Mouse (Mus musculus) layer of hippocampus, adult 2 months (tissue): ENCODE measurements around the gene Sv2a. TPM values are rescaled to one million over a fixed set of nuclear protein-coding genes. Genes with fewer than 3 reads are reported as not detected.
A peak's percentile ranks its signal among the peaks of the same experiment; 100 is the strongest.
"Not testable (repeated sequence)": the region's sequence is repeated elsewhere in the genome, so short reads cannot be mapped to it uniquely, and the experiment has no call there.

Experiments
- DNase-seq, 2 experiments: peaks; one replicate each; pipeline ENCODE4 v3.0.0; 2022; ENCODE audit warnings: low spot score in 2 of 2
- H3K27ac ChIP-seq: fragments of 200-600 bp; 2 replicates; pipeline ENCODE4 v1.8.1; 2022
- H3K4me3 ChIP-seq: fragments of 200-600 bp; 2 replicates; pipeline ENCODE4 v1.8.1; 2022; ENCODE audit warnings: mild to moderate bottlenecking
- CTCF ChIP-seq: fragments of 200-600 bp; conservative IDR thresholded peaks from 2 replicates; pipeline ENCODE4 v1.8.1; 2022; ENCODE audit warnings: antibody characterized with exemption, mild to moderate bottlenecking, moderate library complexity
- total RNA-seq, 2 experiments: library from RNA; stranded (reverse); gene quantifications; 2 replicates each; pipeline ENCODE4 v1.2.3; 2021

The Sv2a gene
- total RNA-seq, 2 experiments from 2014 or later: 352 to 370 TPM

GRCm38 (mm10) chr3:96161869-96162840, 18.8 kb upstream of the Sv2a start, which contains the start of gene Mtmr11:
Gene Mtmr11 (plus strand): TSS chr3:96162004.
- Histone ChIP-seq H3K27ac (peak within 1 kb of the TSS; percentile 68), H3K4me3 (peak within 1 kb of the TSS; percentile 58)
- no peak for DNase-seq
- no peak for TF ChIP-seq CTCF

GRCm38 (mm10) chr3:96163040-96163439, 17.9 kb upstream of the Sv2a start:
- no peak for DNase-seq
- TF ChIP-seq CTCF: no peak
- no peak overlapping the region for H3K4me3 ChIP-seq
- H3K27ac ChIP-seq: no peak overlapping the region

- no peak for DNase-seq
- Histone ChIP-seq H3K27ac (peak overlapping the region; percentile 64), H3K4me3 (no peak overlapping the region; the same call in 1 of the 2 replicates)
- no peak for TF ChIP-seq CTCF
Observed at GRCm38 (mm10) chr3:96168466-96169158, 12.3 kb upstream of the Sv2a start.

- no peak overlapping the region for H3K4me3 ChIP-seq
- no peak for TF ChIP-seq CTCF
- no peak for DNase-seq
- 0 out of 2 replicates have a peak overlapping the region, but pooled peaks have one; percentile 12 for H3K27ac ChIP-seq
Observed at GRCm38 (mm10) chr3:96170276-96170675, 10.7 kb upstream of the Sv2a start.

GRCm38 (mm10) chr3:96170976-96171545, 9.9 kb upstream of the Sv2a start:
- TF ChIP-seq CTCF: no peak
- Histone ChIP-seq H3K27ac (peak overlapping the region; percentile 98), H3K4me3 (peak overlapping the region; percentile 98)
- no peak for DNase-seq

- DNase-seq: no peak
- Histone ChIP-seq H3K27ac (peak overlapping the region; percentile 98), H3K4me3 (peak overlapping the region; percentile 98)
- no peak for TF ChIP-seq CTCF
Observed at GRCm38 (mm10) chr3:96171583-96172196, 9.3 kb upstream of the Sv2a start.

GRCm38 (mm10) chr3:96172197-96173178, 8.5 kb upstream of the Sv2a start, which contains the start of gene Sf3b4:
Gene Sf3b4 (plus strand): TSS chr3:96172332.
- peak; percentile 82 to 83 for DNase-seq
- Histone ChIP-seq H3K4me3 (peak within 1 kb of the TSS; percentile 98), H3K27ac (peak within 1 kb of the TSS; percentile 98)
- no peak for TF ChIP-seq CTCF

- DNase-seq: no peak
- peak overlapping the region; percentile 98 for H3K4me3 ChIP-seq
- TF ChIP-seq CTCF: no peak
- peak overlapping the region; percentile 98; the same call in 1 of the 2 replicates for H3K27ac ChIP-seq
Observed at GRCm38 (mm10) chr3:96173185-96173584, 7.8 kb upstream of the Sv2a start.

GRCm38 (mm10) chr3:96174042-96174441, 6.9 kb upstream of the Sv2a start:
- H3K27ac ChIP-seq, H3K4me3 ChIP-seq, DNase-seq: not testable (repeated sequence)

GRCm38 (mm10) chr3:96175251-96175650, 5.7 kb upstream of the Sv2a start:
- no peak for DNase-seq
- TF ChIP-seq CTCF: no peak
- no peak overlapping the region for H3K4me3 ChIP-seq

GRCm38 (mm10) chr3:96178427-96178826, 2.5 kb upstream of the Sv2a start:
- Histone ChIP-seq H3K4me3 (no peak overlapping the region), H3K27ac (no peak overlapping the region)
- no peak for TF ChIP-seq CTCF
- DNase-seq: no peak

More at GRCm38 (mm10) chr3:96175251-96175650, 5.7 kb upstream of the Sv2a start:
- no peak overlapping the region for H3K27ac ChIP-seq
